Mouse (Mus musculus): ENCODE measurements around the gene Ppp2r1b. TPM values are rescaled to one million over a fixed set of nuclear protein-coding genes. Genes with fewer than 3 reads are reported as not detected.

Gene Ppp2r1b
- polyA plus RNA-seq, 1 experiment: 17.1 TPM

GRCm38 (mm10) chr9:50868182-50868581 lies 23.1 kb downstream of the Ppp2r1b start:
- TF ChIP-seq CTCF (IDR thresholded peaks at IDR 0.05; ENCODE audit: borderline replicate concordance, control insufficient read depth, extremely low read depth, insufficient read depth, low read length, poor library complexity): no peak
- TF ChIP-seq POLR2A (IDR thresholded peaks at IDR 0.05; ENCODE audit: control insufficient read depth, extremely low read depth, insufficient read depth, low read length, poor library complexity): no peak
- Histone ChIP-seq H3K4me3 (ENCODE audit: control insufficient read depth, insufficient read depth, low read length) (no peak overlapping the region), H3K27ac (ENCODE audit: control insufficient read depth, insufficient read depth, low read length) (no peak overlapping the region), H3K36me3 (ENCODE audit: control insufficient read depth, insufficient read depth, low read length) (peaks cover 45% of the 10 kb centered on the region), H3K4me1 (replicated peaks; ENCODE audit: control insufficient read depth, insufficient read depth, low read length) (peaks cover 11% of the 10 kb centered on the region), H3K27me3 (ENCODE audit: control insufficient read depth, insufficient read depth, low read length) (no peaks in the 10 kb centered on the region)
- 80% methylated on average over 2 of the region's 2 CpGs for WGBS
- DNase-seq: no peak

GRCm38 (mm10) chr9:50873210-50873609 lies 28.1 kb downstream of the Ppp2r1b start:
- Histone ChIP-seq H3K4me3 (ENCODE audit: control insufficient read depth, insufficient read depth, low read length) (no peak overlapping the region), H3K4me1 (replicated peaks; ENCODE audit: control insufficient read depth, insufficient read depth, low read length) (no peaks in the 10 kb centered on the region), H3K36me3 (ENCODE audit: control insufficient read depth, insufficient read depth, low read length) (peaks cover 52% of the 10 kb centered on the region), H3K27ac (ENCODE audit: control insufficient read depth, insufficient read depth, low read length) (no peak overlapping the region), H3K27me3 (ENCODE audit: control insufficient read depth, insufficient read depth, low read length) (no peaks in the 10 kb centered on the region)
- DNase-seq: no peak
- 91% methylated on average over 9 of the region's 9 CpGs for WGBS
- TF ChIP-seq POLR2A (IDR thresholded peaks at IDR 0.05; ENCODE audit: control insufficient read depth, extremely low read depth, insufficient read depth, low read length, poor library complexity): no peak
- TF ChIP-seq CTCF (IDR thresholded peaks at IDR 0.05; ENCODE audit: borderline replicate concordance, control insufficient read depth, extremely low read depth, insufficient read depth, low read length, poor library complexity): no peak

- Histone ChIP-seq H3K27me3 (ENCODE audit: control insufficient read depth, insufficient read depth, low read length) (no peaks in the 10 kb centered on the region), H3K27ac (ENCODE audit: control insufficient read depth, insufficient read depth, low read length) (no peak overlapping the region), H3K4me3 (ENCODE audit: control insufficient read depth, insufficient read depth, low read length) (no peak overlapping the region), H3K4me1 (replicated peaks; ENCODE audit: control insufficient read depth, insufficient read depth, low read length) (no peaks in the 10 kb centered on the region), H3K36me3 (ENCODE audit: control insufficient read depth, insufficient read depth, low read length) (peaks cover 55% of the 10 kb centered on the region)
- TF ChIP-seq CTCF (IDR thresholded peaks at IDR 0.05; ENCODE audit: borderline replicate concordance, control insufficient read depth, extremely low read depth, insufficient read depth, low read length, poor library complexity): no peak
- no peak for TF ChIP-seq POLR2A (IDR thresholded peaks at IDR 0.05; ENCODE audit: control insufficient read depth, extremely low read depth, insufficient read depth, low read length, poor library complexity)
- WGBS: 96% methylated on average over 6 of the region's 6 CpGs
- DNase-seq: no peak
These were observed 28.9 kb downstream of the Ppp2r1b start for GRCm38 (mm10) chr9:50874031-50874430.

- DNase-seq: no peak
- 97% methylated on average over 4 of the region's 4 CpGs for WGBS
- H3K27ac ChIP-seq (ENCODE audit: control insufficient read depth, insufficient read depth, low read length): no peak overlapping the region
- no peaks in the 10 kb centered on the region for H3K27me3 ChIP-seq (ENCODE audit: control insufficient read depth, insufficient read depth, low read length)
- no peak overlapping the region for H3K4me3 ChIP-seq (ENCODE audit: control insufficient read depth, insufficient read depth, low read length)
- H3K36me3 ChIP-seq (ENCODE audit: control insufficient read depth, insufficient read depth, low read length): peaks cover 62% of the 10 kb centered on the region
- no peaks in the 10 kb centered on the region for H3K4me1 ChIP-seq (replicated peaks; ENCODE audit: control insufficient read depth, insufficient read depth, low read length)
- TF ChIP-seq CTCF (IDR thresholded peaks at IDR 0.05; ENCODE audit: borderline replicate concordance, control insufficient read depth, extremely low read depth, insufficient read depth, low read length, poor library complexity) (no peak), POLR2A (IDR thresholded peaks at IDR 0.05; ENCODE audit: control insufficient read depth, extremely low read depth, insufficient read depth, low read length, poor library complexity) (no peak)
These were observed 30.4 kb downstream of the Ppp2r1b start for GRCm38 (mm10) chr9:50875470-50875869.

GRCm38 (mm10) chr9:50876287-50876686 lies 31.2 kb downstream of the Ppp2r1b start:
- no peak for DNase-seq
- Histone ChIP-seq H3K4me1 (replicated peaks; ENCODE audit: control insufficient read depth, insufficient read depth, low read length) (no peaks in the 10 kb centered on the region), H3K4me3 (ENCODE audit: control insufficient read depth, insufficient read depth, low read length) (no peak overlapping the region), H3K27ac (ENCODE audit: control insufficient read depth, insufficient read depth, low read length) (no peak overlapping the region), H3K36me3 (ENCODE audit: control insufficient read depth, insufficient read depth, low read length) (peaks cover 58% of the 10 kb centered on the region), H3K27me3 (ENCODE audit: control insufficient read depth, insufficient read depth, low read length) (no peaks in the 10 kb centered on the region)
- WGBS: 95% methylated on average over 3 of the region's 3 CpGs
- TF ChIP-seq POLR2A (IDR thresholded peaks at IDR 0.05; ENCODE audit: control insufficient read depth, extremely low read depth, insufficient read depth, low read length, poor library complexity): no peak
- no peak for TF ChIP-seq CTCF (IDR thresholded peaks at IDR 0.05; ENCODE audit: borderline replicate concordance, control insufficient read depth, extremely low read depth, insufficient read depth, low read length, poor library complexity)

- no peak overlapping the region for H3K27ac ChIP-seq (ENCODE audit: control insufficient read depth, insufficient read depth, low read length)
- H3K4me1 ChIP-seq (replicated peaks; ENCODE audit: control insufficient read depth, insufficient read depth, low read length): no peaks in the 10 kb centered on the region
- H3K4me3 ChIP-seq (ENCODE audit: control insufficient read depth, insufficient read depth, low read length): no peak overlapping the region
- 89% methylated on average over 3 of the region's 3 CpGs for WGBS
- DNase-seq: no peak
- no peaks in the 10 kb centered on the region for H3K27me3 ChIP-seq (ENCODE audit: control insufficient read depth, insufficient read depth, low read length)
- no peak for TF ChIP-seq POLR2A (IDR thresholded peaks at IDR 0.05; ENCODE audit: control insufficient read depth, extremely low read depth, insufficient read depth, low read length, poor library complexity)
- no peak for TF ChIP-seq CTCF (IDR thresholded peaks at IDR 0.05; ENCODE audit: borderline replicate concordance, control insufficient read depth, extremely low read depth, insufficient read depth, low read length, poor library complexity)
- peaks cover 55% of the 10 kb centered on the region for H3K36me3 ChIP-seq (ENCODE audit: control insufficient read depth, insufficient read depth, low read length)
These were observed 32.3 kb downstream of the Ppp2r1b start for GRCm38 (mm10) chr9:50877431-50877830.

GRCm38 (mm10) chr9:50882183-50882582 lies 37.1 kb downstream of the Ppp2r1b start:
- H3K36me3 ChIP-seq (ENCODE audit: control insufficient read depth, insufficient read depth, low read length): peaks cover 32% of the 10 kb centered on the region
- no peak for TF ChIP-seq CTCF (IDR thresholded peaks at IDR 0.05; ENCODE audit: borderline replicate concordance, control insufficient read depth, extremely low read depth, insufficient read depth, low read length, poor library complexity)
- no peak for DNase-seq
- H3K4me3 ChIP-seq (ENCODE audit: control insufficient read depth, insufficient read depth, low read length): no peak overlapping the region
- WGBS: 92% methylated on average over 2 of the region's 2 CpGs
- H3K27me3 ChIP-seq (ENCODE audit: control insufficient read depth, insufficient read depth, low read length): no peaks in the 10 kb centered on the region
- H3K27ac ChIP-seq (ENCODE audit: control insufficient read depth, insufficient read depth, low read length): no peak overlapping the region
- no peaks in the 10 kb centered on the region for H3K4me1 ChIP-seq (replicated peaks; ENCODE audit: control insufficient read depth, insufficient read depth, low read length)

Measured in thymus, adult 2 months (tissue).